Comparison of ENCODE assay signal across 17 mouse cellular contexts in the genomic region with DNA sequence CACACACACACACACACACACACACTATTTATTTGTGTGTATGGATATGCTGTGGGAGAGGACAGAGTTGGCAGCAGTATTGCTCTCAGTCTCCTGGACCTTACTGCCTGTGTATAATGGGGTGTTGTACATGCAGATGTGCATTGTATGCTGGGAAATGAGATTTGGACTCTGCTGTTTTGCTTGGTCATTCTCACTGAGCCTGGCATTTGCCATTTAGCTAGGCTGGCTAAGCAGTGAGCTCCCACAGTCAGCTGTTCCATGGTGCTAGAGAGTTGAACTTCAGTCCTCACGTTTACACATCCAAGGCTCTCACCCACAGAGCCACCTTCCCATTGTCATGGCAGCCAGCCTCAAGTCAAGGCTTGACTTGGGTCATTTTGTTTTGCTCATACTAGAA.
"Had no signal": no experiment of that assay in that cellular context is flagged by ENCODE, and none has a peak within 500 bp of the region (broad histone marks: within the 10 kb centered on the region; RNA-seq: fewer than 3 reads in every experiment).

No protein-coding gene starts in this region.

- DNase-seq: kidney, adult 18-20 months; kidney, postnatal 14 days; layer of hippocampus, adult 9-11 months; liver; lung, adult 2 months; lung, postnatal 14 days; lung, postnatal 4 days; midbrain, embryonic 14.5 days; thymus, postnatal 25 days had no signal

- H3K27me3 ChIP-seq: kidney, embryonic 15.5 days; limb, embryonic 13.5 days; liver, embryonic 15.5 days; stomach, embryonic 15.5 days had no signal

- H3K27ac ChIP-seq: kidney, embryonic 15.5 days; layer of hippocampus, adult 2 months; limb, embryonic 10.5 days; limb, embryonic 13.5 days; liver, embryonic 15.5 days; midbrain, embryonic 10.5 days; stomach, embryonic 15.5 days had no signal

- H3K4me3 ChIP-seq: kidney, embryonic 15.5 days; layer of hippocampus, adult 2 months; limb, embryonic 10.5 days; limb, embryonic 13.5 days; liver, embryonic 15.5 days; midbrain, embryonic 10.5 days; stomach, embryonic 15.5 days had no signal

- H3K4me1 ChIP-seq: liver, embryonic 15.5 days; midbrain, embryonic 10.5 days; stomach, embryonic 15.5 days had no signal

- ATAC-seq: hindbrain, embryonic 16.5 days had no signal

- H3K9ac ChIP-seq: kidney, embryonic 15.5 days; limb, embryonic 13.5 days; liver, embryonic 15.5 days; stomach, embryonic 15.5 days had no signal

- H3K9me3 ChIP-seq: kidney, embryonic 15.5 days; limb, embryonic 10.5 days; limb, embryonic 13.5 days; liver, embryonic 15.5 days; midbrain, embryonic 10.5 days; stomach, embryonic 15.5 days had no signal

- H3K4me2 ChIP-seq: kidney, embryonic 15.5 days; limb, embryonic 13.5 days; liver, embryonic 15.5 days; stomach, embryonic 15.5 days had no signal
